ENCODE assay signal across 8 mouse cellular contexts in genomic region chr17:15622913-15623312, GRCm38 (mm10). TPM values are rescaled to one million over a fixed set of nuclear protein-coding genes. Genes with fewer than 3 reads are reported as not detected.
A peak's percentile ranks its signal among the peaks of the same experiment; 100 is the strongest.
DNase-seq lines count a peak whose midpoint lies in the region.

No protein-coding gene starts in this region.

- peak; percentile 11 to 72 for DNase-seq in adrenal gland, adult (ENCODE audit: inconsistent age in 2 of 2, low spot score in 1 of 2)
- no peak for DNase-seq in adrenal gland, postnatal 25 days
- peak; percentile 28 for DNase-seq in layer of hippocampus, adult 11-12 months (ENCODE audit: low spot score)
- no peak for DNase-seq in layer of hippocampus, adult 9-11 months
- peak; percentile 51 for DNase-seq in CD4-positive, CD25-positive, alpha-beta regulatory T cell, adult 2 months (ENCODE audit: low read depth, low spot score)
- DNase-seq in embryo, embryonic 11.5 days (ENCODE audit: low read depth, low spot score), result peak; percentile 7
- DNase-seq in lung, postnatal 25 days (ENCODE audit: low spot score), result peak; percentile 25
- DNase-seq in neural tube, embryonic 10.5 days (ENCODE audit: extremely low spot score, low spot score), result no peak

RNA-seq across cellular contexts. Expression of gene Prdm9, which starts 58.8 kb away (rescaled TPM):
- total RNA-seq in adrenal gland, postnatal 25 days (2021), result 7.4 and 9.1 TPM in 2 replicates

Comparison
In these comparisons a context has a peak if more than half of its experiments do, and no peak if none do; other contexts are left out.
1. DNase-seq: peak in adrenal gland, adult (2 of 2), layer of hippocampus, adult 11-12 months (single experiment), CD4-positive, CD25-positive, alpha-beta regulatory T cell, adult 2 months (single experiment), embryo, embryonic 11.5 days (single experiment) and lung, postnatal 25 days (single experiment); none in adrenal gland, postnatal 25 days (single experiment), layer of hippocampus, adult 9-11 months (single experiment) and neural tube, embryonic 10.5 days (single experiment).